Mouse (Mus musculus): Measurements from ENCODE around the gene 4933428G20Rik.

Gene 4933428G20Rik

GRCm38 (mm10) chr11:97462538-97462937 lies 37.6 kb downstream of the 4933428G20Rik start:
- DNase-seq (ENCODE audit: low spot score) = no peak

GRCm38 (mm10) chr11:97461307-97461820 lies 38.8 kb downstream of the 4933428G20Rik start:
- DNase-seq (ENCODE audit: low spot score) = no peak

GRCm38 (mm10) chr11:97457120-97457519 lies 43.0 kb downstream of the 4933428G20Rik start:
- no peak for DNase-seq (ENCODE audit: low spot score)

- no peak for DNase-seq (ENCODE audit: low spot score)
Measured at GRCm38 (mm10) chr11:97451625-97452024, 48.5 kb downstream of the 4933428G20Rik start.

GRCm38 (mm10) chr11:97450305-97450922 lies 49.7 kb downstream of the 4933428G20Rik start:
- DNase-seq (ENCODE audit: low spot score) = peak; percentile 47

- DNase-seq (ENCODE audit: low spot score) = peak; percentile 83
Measured at GRCm38 (mm10) chr11:97449601-97450293, 50.4 kb downstream of the 4933428G20Rik start.

GRCm38 (mm10) chr11:97448611-97449394 lies 51.3 kb downstream of the 4933428G20Rik start:
- DNase-seq (ENCODE audit: low spot score) = no peak

GRCm38 (mm10) chr11:97447979-97448378 lies 52.2 kb downstream of the 4933428G20Rik start:
- DNase-seq (ENCODE audit: low spot score) = no peak

- no peak for DNase-seq (ENCODE audit: low spot score)
Measured at GRCm38 (mm10) chr11:97445999-97446511, 54.1 kb downstream of the 4933428G20Rik start.

- DNase-seq (ENCODE audit: low spot score) = no peak
Measured at GRCm38 (mm10) chr11:97445596-97445995, 54.5 kb downstream of the 4933428G20Rik start.

- DNase-seq (ENCODE audit: low spot score) = no peak
Measured at GRCm38 (mm10) chr11:97442891-97443675, 57.1 kb downstream of the 4933428G20Rik start.

GRCm38 (mm10) chr11:97441658-97442125 lies 58.4 kb downstream of the 4933428G20Rik start:
- peak; percentile 72 for DNase-seq (ENCODE audit: low spot score)

GRCm38 (mm10) chr11:97441036-97441657 lies 59.0 kb downstream of the 4933428G20Rik start:
- DNase-seq (ENCODE audit: low spot score) = peak; percentile 71

Data from urinary bladder, postnatal 14 days (tissue).